Mouse (Mus musculus) forebrain, embryonic 11.5 days (tissue): ENCODE measurements around the gene Slc22a13. TPM values are rescaled to one million over a fixed set of nuclear protein-coding genes. Genes with fewer than 3 reads are reported as not detected.
"Not testable (repeated sequence)": the region's sequence is repeated elsewhere in the genome, so short reads cannot be mapped to it uniquely, and the experiment has no call there.

Experiments
- ATAC-seq: fragments of 200-750 bp; cut with Nextera tagmentation; replicated peaks from 2 replicates; pipeline ENCODE4 v1.8.0; 2017; ENCODE audit warnings: moderate TSS enrichment; ENCODE audit not compliant: low FRiP score
- DNase-seq: peaks from one replicate; pipeline ENCODE4 v3.0.0-alpha.2; 2017; ENCODE audit warnings: low spot score
- H3K27ac ChIP-seq: fragments of 300-500 bp; sonication (generic); 2 replicates; pipeline ENCODE4 v1.5.1; 2014; ENCODE audit warnings: low read depth, low read length
- H3K27me3 ChIP-seq: fragments of 300-500 bp; sonication (generic); 2 replicates; pipeline ENCODE4 v1.6.1; 2014; ENCODE audit warnings: mild to moderate bottlenecking, low read length, mixed read lengths; ENCODE audit not compliant: control insufficient read depth, insufficient read depth
- H3K36me3 ChIP-seq: fragments of 300-500 bp; sonication (generic); 2 replicates; pipeline ENCODE4 v1.6.1; 2014; ENCODE audit warnings: mild to moderate bottlenecking, low read length, moderate library complexity, mixed read lengths; ENCODE audit not compliant: control insufficient read depth, insufficient read depth
- H3K4me1 ChIP-seq: fragments of 300-500 bp; sonication (generic); replicated peaks from 2 replicates; pipeline ENCODE4 v1.6.1; 2014; ENCODE audit warnings: low read length, mixed read lengths; ENCODE audit not compliant: control insufficient read depth, insufficient read depth
- H3K4me2 ChIP-seq: fragments of 300-500 bp; sonication (generic); 2 replicates; pipeline ENCODE4 v1.6.1; 2014; ENCODE audit warnings: low read depth, mild to moderate bottlenecking, low read length, moderate library complexity, mixed read lengths; ENCODE audit not compliant: severe bottlenecking
- H3K4me3 ChIP-seq: fragments of 300-500 bp; sonication (generic); 2 replicates; pipeline ENCODE4 v1.5.1; 2014; ENCODE audit warnings: low read depth, low read length
- H3K9ac ChIP-seq: fragments of 300-500 bp; sonication (generic); 2 replicates; pipeline ENCODE4 v1.6.1; 2014; ENCODE audit warnings: low read length
- H3K9me3 ChIP-seq: fragments of 300-500 bp; sonication (generic); 2 replicates; pipeline ENCODE4 v1.6.1; 2016; ENCODE audit warnings: low read length, mixed read lengths; ENCODE audit not compliant: control insufficient read depth
- WGBS: fragments of 180-500 bp; shearing (Covaris S2); extraction: QIAGEN DNeasy Blood & Tissue Kit; methylation state at CpG from one replicate; pipeline ENCODE4 v1.1.7; 2014; 5-methylcytosine and 5-hydroxymethylcytosine counted together
- polyA plus RNA-seq: library from polyadenylated mRNA; unstranded; fragments of >200 nt; fragmentation: Nextera tagmentation; extraction: Ambion mirVana; gene quantifications from 2 replicates; pipeline ENCODE4 v1.2.1, GENCODE M21; 2014

The Slc22a13 gene
- polyA plus RNA-seq, 1 experiment from 2014 or later: not detected

DNA sequence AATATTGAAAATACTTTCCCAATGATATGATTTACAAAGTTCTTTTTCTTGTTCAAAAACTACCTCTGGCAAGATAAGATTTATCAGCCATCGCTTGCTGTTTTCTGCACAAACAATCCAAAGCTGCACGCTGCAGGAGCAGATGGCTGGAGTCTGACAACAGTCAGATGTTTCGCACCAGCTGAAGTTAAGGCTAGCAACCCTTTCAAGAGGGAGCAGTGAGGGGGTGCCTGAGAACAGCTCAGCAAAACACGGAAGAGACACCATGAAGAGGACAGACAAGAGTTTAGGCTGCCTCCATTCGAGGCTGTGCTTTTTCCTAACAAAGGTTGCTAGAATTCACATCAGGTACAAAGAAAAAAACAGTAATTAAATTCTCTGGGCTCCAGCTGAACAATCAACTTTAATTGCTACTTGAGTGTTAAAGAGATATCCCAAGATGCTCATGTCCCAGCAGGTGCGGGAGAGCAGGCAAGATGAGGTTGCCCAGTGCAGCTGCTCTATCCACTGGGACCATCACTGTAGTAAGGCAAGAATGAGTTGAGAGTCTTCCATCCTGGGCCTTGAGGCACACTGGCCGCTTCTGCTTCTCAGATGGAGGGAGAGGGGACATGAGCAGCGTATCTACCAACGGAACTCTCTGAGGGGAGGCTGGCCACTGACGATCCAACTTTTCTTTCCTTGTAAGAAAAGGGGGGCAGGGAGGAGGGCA, 31.5 kb upstream of the Slc22a13 start:
- DNase-seq: no peak
- Histone ChIP-seq H3K27me3 (no peaks in the 10 kb centered on the region), H3K9ac (no peak overlapping the region), H3K4me3 (no peak overlapping the region), H3K36me3 (peaks cover 3% of the 10 kb centered on the region; the same call in 1 of the 2 replicates), H3K4me1 (no peaks in the 10 kb centered on the region), H3K9me3 (no peaks in the 10 kb centered on the region), H3K27ac (no peak overlapping the region), H3K4me2 (no peak overlapping the region)
- ATAC-seq: no peak
- 87% methylated on average over 10 of the region's 10 CpGs for WGBS

DNA sequence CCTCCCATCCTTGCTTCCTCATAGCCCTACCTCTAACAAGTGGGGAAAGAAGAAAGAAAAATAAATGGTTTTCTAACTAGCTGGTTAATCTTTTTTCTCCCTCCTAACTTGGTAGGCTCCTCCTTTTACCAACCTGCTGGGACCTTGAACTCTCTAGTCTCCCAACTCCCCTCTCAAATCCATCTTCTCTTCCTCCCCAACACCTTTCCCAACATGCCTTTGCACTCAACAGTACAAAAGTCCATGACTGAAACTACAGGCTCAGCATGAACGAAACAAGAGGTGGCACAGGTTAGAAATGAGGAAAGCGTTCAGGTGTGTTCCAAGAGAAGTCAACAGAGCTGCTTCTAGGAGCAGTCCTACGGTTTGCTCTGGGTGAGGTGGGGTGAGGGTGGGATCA, 30.4 kb upstream of the Slc22a13 start:
- Histone ChIP-seq H3K27me3 (no peaks in the 10 kb centered on the region), H3K4me3 (no peak overlapping the region), H3K4me2 (no peak overlapping the region), H3K27ac (no peak overlapping the region), H3K4me1 (no peaks in the 10 kb centered on the region), H3K9ac (no peak overlapping the region), H3K9me3 (no peaks in the 10 kb centered on the region), H3K36me3 (peaks cover 3% of the 10 kb centered on the region; the same call in 1 of the 2 replicates)
- DNase-seq (no peak), ATAC-seq (no peak)
- WGBS: 95% methylated on average over 3 of the region's 3 CpGs

DNA sequence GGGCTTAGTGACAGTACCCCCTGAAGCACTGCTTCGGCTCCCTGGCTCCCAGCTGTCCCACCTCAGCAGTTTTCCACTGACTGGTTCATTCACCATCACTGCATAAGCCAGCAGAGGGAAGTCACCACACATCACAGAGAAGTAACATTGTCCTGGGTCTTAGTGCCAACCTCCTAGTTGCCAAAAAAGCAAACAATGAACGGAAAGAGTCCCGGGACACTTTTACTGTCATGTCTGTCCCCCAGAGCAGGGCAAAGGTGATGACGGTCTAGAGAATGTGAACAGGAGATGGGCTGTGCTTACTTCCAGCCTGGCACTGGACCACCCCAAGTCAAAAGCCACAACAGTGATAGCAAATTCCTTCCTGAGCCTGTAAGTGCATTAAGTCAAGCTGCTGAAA, 29.9 kb upstream of the Slc22a13 start:
- H3K27me3 ChIP-seq: no peaks in the 10 kb centered on the region
- peaks cover 3% of the 10 kb centered on the region; the same call in 1 of the 2 replicates for H3K36me3 ChIP-seq
- no peak for ATAC-seq
- H3K4me1 ChIP-seq: no peaks in the 10 kb centered on the region
- no peaks in the 10 kb centered on the region for H3K9me3 ChIP-seq
- no peak for DNase-seq
- H3K4me3 ChIP-seq: no peak overlapping the region
- WGBS: 98% methylated on average over 4 of the region's 4 CpGs
- H3K9ac ChIP-seq: no peak overlapping the region
- no peak overlapping the region for H3K4me2 ChIP-seq
- H3K27ac ChIP-seq: no peak overlapping the region

DNA sequence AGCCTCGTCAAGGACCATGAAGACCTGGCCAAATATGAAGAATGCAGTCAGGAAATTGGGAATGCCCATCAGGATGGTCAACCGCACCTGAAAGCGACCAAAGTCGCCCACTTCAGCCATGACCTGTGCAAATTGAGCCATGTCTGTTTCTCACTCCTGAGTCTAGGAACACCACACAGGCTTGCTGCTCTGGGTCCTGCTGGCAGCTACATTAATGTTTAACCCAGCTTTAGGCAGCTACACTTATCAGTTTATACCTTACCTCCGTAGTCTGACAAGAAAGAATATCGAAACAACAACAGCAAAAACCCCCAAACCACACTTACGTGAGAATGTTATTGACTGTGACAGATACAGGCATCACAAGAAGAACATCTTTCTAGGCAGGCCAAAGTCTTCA, 22.7 kb upstream of the Slc22a13 start:
- ATAC-seq (no peak), DNase-seq (no peak)
- no peak overlapping the region for H3K27ac ChIP-seq
- WGBS: 91% methylated on average over 7 of the region's 7 CpGs
- H3K27me3 ChIP-seq: no peaks in the 10 kb centered on the region
- no peak overlapping the region for H3K4me2 ChIP-seq
- H3K36me3 ChIP-seq: no peaks in the 10 kb centered on the region; the same call in 1 of the 2 replicates
- no peak overlapping the region for H3K9ac ChIP-seq
- H3K9me3 ChIP-seq: no peaks in the 10 kb centered on the region
- no peaks in the 10 kb centered on the region for H3K4me1 ChIP-seq
- H3K4me3 ChIP-seq: no peak overlapping the region

DNA sequence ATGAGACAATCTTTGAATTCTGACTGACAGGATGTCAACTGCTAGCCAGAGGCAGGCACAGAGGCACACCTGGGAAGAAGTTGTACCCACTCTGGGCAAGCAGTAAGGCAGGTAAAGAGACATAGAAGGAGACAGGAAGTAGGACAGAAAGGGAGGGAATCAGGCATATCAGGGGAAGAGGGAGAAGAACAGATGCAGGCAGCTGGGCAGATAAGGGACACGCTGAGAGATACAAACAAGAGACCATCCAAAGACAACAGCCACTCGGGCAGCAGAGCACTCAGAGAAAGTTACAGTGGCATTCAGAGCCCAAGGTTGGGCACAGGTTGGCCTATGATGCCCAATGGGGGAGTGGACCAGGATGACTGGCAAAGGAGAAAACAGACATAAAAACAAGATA, 21.9 kb upstream of the Slc22a13 start:
- ATAC-seq: no peak
- no peaks in the 10 kb centered on the region for H3K4me1 ChIP-seq
- no peaks in the 10 kb centered on the region for H3K9me3 ChIP-seq
- H3K27ac ChIP-seq: no peak overlapping the region
- H3K9ac ChIP-seq: no peak overlapping the region
- H3K4me3 ChIP-seq: no peak overlapping the region
- H3K27me3 ChIP-seq: no peaks in the 10 kb centered on the region
- H3K4me2 ChIP-seq: no peak overlapping the region
- H3K36me3 ChIP-seq: no peaks in the 10 kb centered on the region; the same call in 1 of the 2 replicates
- no peak for DNase-seq
- WGBS: 83% methylated on average over 2 of the region's 2 CpGs

DNA sequence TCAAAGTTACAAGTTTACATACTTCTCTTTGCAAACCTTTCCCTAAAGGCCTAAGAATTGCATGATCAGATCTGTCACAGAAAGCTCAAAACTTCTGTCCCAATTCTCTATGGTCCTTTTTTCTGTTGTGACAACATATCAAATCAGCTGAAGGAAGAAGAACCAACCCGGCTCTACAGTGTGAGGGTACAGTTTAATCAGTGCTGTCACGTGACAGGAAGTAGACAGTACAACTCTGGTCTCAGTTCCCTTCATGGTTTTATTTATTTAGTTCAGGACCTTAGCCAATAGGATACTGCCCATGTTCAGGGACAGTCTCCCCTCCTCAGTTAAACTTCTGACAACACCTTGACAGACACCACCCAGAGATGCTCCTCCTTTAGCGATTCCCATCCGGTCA, 11.4 kb upstream of the Slc22a13 start:
- H3K27me3 ChIP-seq: no peaks in the 10 kb centered on the region
- H3K27ac ChIP-seq: no peak overlapping the region
- H3K36me3 ChIP-seq: no peaks in the 10 kb centered on the region; the same call in 1 of the 2 replicates
- H3K4me2 ChIP-seq: no peak overlapping the region
- no peak overlapping the region for H3K9ac ChIP-seq
- 92% methylated on average over 4 of the region's 4 CpGs for WGBS
- H3K9me3 ChIP-seq: no peaks in the 10 kb centered on the region
- DNase-seq (no peak), ATAC-seq (no peak)
- H3K4me1 ChIP-seq: no peaks in the 10 kb centered on the region
- no peak overlapping the region for H3K4me3 ChIP-seq

DNA sequence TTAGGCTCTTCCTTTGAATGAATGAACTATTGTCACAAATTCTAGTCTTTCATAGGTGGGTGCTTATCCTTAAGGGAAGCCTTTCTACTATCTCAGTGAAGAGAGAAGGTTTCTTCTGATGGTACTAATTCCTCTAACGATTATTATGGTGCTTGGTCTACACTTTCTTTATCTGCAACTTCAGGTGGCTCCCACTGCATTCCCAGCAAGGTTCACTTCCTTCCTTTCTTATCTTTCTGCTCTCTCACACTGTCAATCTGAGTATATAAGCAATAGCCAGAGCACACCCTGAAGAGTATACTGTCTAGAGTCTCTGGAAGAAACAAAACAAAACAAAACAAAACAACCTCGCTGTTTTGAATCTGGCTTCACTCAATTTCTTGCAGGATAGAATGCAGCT, 10.8 kb upstream of the Slc22a13 start:
- no peaks in the 10 kb centered on the region; the same call in 1 of the 2 replicates for H3K36me3 ChIP-seq
- ATAC-seq (no peak), DNase-seq (no peak)
- H3K27me3 ChIP-seq: no peaks in the 10 kb centered on the region
- no peak overlapping the region for H3K4me2 ChIP-seq
- no peak overlapping the region for H3K27ac ChIP-seq
- no peak overlapping the region for H3K9ac ChIP-seq
- whole genome bisulfite sequencing: 84% methylated on average over 2 of the region's 2 CpGs
- H3K4me1 ChIP-seq: no peaks in the 10 kb centered on the region
- no peaks in the 10 kb centered on the region for H3K9me3 ChIP-seq
- no peak overlapping the region for H3K4me3 ChIP-seq

DNA sequence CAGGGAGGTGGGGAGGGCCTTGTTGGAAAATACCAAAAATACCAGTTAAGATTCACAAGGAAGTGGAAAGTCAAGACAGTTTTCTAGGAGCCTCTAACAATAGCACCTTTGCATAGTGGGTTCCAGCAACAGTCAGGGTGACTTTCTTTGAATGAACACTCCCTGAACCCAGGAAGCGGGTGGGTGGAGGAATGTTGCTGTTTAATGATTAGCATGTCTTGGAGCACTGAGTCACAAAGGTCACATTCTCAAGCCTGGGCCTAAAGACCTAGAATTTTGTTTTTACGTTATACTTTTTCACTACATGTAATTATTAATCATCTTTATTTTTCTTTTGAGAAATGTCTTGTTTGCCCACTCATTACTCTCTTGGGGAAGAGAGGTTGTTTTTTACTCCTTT, 6.4 kb upstream of the Slc22a13 start:
- 88% methylated on average over 2 of the region's 2 CpGs for WGBS
- not testable (repeated sequence) for H3K4me2 ChIP-seq, H3K27ac ChIP-seq, H3K4me1 ChIP-seq, H3K9me3 ChIP-seq, DNase-seq, H3K4me3 ChIP-seq, H3K27me3 ChIP-seq, H3K36me3 ChIP-seq, ATAC-seq, H3K9ac ChIP-seq

DNA sequence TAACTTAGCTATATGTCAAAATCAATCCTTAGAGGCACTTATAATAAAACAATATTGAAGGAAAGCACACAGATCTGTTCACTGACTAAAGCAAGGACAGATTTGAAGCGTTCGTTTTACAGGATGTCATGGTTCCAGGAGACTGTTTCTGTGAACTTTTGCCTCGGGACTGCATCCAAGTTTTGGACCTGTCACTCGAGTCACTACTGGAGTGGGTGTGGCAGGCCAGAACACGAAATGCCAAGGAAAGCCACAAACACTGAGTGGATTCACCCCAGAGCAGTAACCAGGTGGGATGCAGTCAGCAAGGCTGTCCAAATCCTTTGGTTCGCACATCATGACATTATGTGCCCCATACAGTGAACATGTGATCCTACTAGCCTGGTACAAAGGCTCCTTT, 5.7 kb upstream of the Slc22a13 start:
- no peak for DNase-seq
- Histone ChIP-seq H3K4me3 (no peak overlapping the region), H3K4me2 (no peak overlapping the region), H3K9ac (no peak overlapping the region), H3K27me3 (no peaks in the 10 kb centered on the region), H3K27ac (no peak overlapping the region), H3K4me1 (no peaks in the 10 kb centered on the region), H3K36me3 (no peaks in the 10 kb centered on the region), H3K9me3 (no peaks in the 10 kb centered on the region)
- no peak for ATAC-seq
- 90% methylated on average over 6 of the region's 6 CpGs for WGBS
